Mouse (Mus musculus): ENCODE results near the gene Afap1.

The Afap1 gene

GRCm38 (mm10) chr5:35974265-35974664 lies 81.1 kb downstream of the Afap1 start:
- no peak for DNase-seq (ENCODE audit: low spot score)

- peak; percentile 69 for DNase-seq (ENCODE audit: low spot score)
Measured at GRCm38 (mm10) chr5:35975681-35976080, 82.6 kb downstream of the Afap1 start.

GRCm38 (mm10) chr5:35980542-35980941 lies 87.4 kb downstream of the Afap1 start:
- DNase-seq (ENCODE audit: low spot score): no peak

- DNase-seq (ENCODE audit: low spot score): no peak
Measured at GRCm38 (mm10) chr5:35981341-35981740, 88.2 kb downstream of the Afap1 start.

DNA sequence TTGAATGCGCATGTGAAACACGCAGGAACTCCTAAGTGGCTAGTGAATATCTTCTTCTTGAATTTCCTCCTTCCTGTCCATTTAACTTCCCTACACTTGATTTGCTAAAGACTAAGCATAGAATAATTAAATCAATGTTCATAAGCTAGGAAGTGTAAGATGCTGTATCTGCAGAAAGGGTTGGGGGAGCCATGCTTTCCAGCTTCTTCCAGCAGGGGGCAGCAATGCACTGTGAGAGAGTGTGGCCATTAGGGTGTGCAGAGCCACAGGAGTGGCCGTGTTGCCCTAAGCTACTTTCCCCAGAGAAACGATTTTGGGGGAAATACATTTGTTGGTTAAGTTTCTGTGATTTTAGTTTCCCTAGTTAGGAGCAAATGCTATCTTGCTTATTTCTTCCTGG lies 88.9 kb downstream of the Afap1 start:
- DNase-seq (ENCODE audit: low spot score): peak; percentile 80

- no peak for DNase-seq (ENCODE audit: low spot score)
Measured at GRCm38 (mm10) chr5:35985611-35986010, 92.5 kb downstream of the Afap1 start.

DNA sequence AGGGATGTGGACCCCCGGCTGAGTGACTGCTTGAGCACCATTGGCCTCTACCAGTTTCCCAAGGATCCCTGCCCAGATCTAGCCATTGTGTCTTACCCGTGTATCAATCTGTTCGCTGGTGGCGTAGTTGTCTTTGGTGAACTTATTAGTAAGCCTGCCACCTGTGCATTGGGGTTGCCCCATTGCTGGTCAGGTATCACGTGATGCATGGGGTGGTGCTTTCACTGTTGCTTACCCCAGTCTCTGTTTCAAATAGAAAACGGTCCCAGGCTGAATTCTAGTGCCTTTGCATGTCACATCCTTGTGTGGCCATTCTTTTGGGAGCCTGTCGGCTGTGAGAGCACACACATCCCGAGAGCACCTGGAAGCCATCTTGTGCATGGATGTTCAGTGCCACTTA lies 95.0 kb downstream of the Afap1 start:
- DNase-seq (ENCODE audit: low spot score): no peak

DNA sequence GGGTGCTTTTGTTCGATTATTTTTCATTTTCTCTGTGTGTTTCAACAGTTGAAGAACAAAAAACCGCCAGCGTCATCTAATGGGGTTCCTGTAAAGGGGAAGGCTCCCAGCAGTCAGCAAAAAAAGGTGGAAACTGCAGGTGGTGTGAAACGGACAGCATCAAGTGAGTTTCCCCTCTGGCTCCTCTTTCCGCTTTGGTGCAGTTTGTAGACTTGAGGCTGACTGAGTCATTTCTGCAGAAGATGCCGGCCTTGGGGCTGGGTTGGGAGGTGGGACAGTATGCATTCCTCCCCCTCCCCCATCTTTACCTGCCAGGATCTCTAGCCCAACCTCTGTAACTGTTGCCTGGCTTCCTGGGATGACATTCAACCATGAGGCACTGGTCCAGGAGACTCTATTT lies 96.4 kb downstream of the Afap1 start:
- DNase-seq (ENCODE audit: low spot score): no peak

- no peak for DNase-seq (ENCODE audit: low spot score)
Measured at GRCm38 (mm10) chr5:35989986-35990735, 97.0 kb downstream of the Afap1 start.

- DNase-seq (ENCODE audit: low spot score): no peak
Measured at GRCm38 (mm10) chr5:36003797-36004196, 110.7 kb downstream of the Afap1 start.

DNA sequence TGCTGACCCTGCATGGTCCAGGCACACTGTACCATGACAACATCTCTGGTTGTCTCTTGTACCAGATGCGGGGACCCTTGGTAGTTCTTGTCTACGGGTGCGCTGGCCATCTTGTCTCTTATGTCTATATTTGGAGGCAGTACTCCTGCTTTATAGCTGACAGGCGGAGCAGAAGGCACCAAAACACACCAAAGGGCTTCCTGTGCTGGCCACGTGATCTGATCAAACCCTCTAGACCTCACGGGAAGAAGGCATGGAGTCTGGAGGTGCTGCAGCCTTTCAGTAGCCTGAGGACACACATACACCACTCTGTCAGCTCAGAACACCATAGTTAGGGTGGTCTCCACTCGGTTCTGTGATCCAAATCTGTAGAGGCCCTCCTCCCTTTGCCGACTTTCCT lies 113.0 kb downstream of the Afap1 start:
- no peak for DNase-seq (ENCODE audit: low spot score)

DNA sequence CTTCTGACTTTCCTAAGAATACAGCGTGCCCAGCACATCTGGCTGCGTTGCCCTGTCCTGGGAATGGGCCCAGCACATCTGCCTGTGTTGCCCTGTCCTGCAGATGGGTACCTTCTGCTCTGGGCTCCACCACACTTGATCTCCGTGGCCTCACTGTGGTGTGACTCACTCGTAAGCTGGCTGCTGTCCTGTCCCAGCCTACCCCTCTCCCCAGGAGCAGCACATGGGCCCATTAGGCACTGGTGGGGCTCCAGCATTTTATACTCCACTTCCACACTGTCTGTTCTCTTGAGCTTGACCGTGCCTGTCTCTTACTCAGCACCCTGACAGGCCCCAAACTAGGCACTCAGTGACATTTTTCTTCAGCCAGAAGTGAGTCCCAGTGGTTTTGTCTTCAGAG lies 113.5 kb downstream of the Afap1 start:
- no peak for DNase-seq (ENCODE audit: low spot score)

- no peak for DNase-seq (ENCODE audit: low spot score)
Measured at GRCm38 (mm10) chr5:36007649-36008048, 114.5 kb downstream of the Afap1 start.

- no peak for DNase-seq (ENCODE audit: low spot score)
Measured at GRCm38 (mm10) chr5:36009405-36009804, 116.3 kb downstream of the Afap1 start.

DNA sequence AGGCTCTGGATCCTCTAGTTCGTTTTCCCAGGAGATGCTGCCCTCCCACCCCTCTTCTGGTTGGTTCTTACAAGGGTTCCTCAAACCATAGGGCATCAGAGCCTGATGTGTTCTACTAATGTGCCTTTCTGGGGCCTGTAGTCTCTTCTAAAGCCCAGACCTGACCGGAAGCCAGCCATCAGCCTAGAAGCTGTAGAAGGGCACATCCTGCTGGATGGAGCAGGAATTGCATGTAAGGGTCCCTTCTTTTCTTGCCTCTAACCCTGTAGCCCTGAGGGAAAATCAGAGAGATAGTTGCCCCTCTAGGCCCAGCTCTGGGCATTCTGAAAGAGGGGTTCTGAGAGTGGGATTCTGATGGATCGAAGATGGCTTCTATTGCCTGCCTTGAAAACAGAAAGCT lies 125.2 kb downstream of the Afap1 start:
- DNase-seq (ENCODE audit: low spot score): no peak

- DNase-seq (ENCODE audit: low spot score): no peak
Measured at GRCm38 (mm10) chr5:36021091-36021490, 128.0 kb downstream of the Afap1 start.

GRCm38 (mm10) chr5:36022361-36022760 lies 129.2 kb downstream of the Afap1 start:
- DNase-seq (ENCODE audit: low spot score): no peak

GRCm38 (mm10) chr5:36024003-36024685 lies 131.0 kb downstream of the Afap1 start:
- DNase-seq (ENCODE audit: low spot score): no peak

DNA sequence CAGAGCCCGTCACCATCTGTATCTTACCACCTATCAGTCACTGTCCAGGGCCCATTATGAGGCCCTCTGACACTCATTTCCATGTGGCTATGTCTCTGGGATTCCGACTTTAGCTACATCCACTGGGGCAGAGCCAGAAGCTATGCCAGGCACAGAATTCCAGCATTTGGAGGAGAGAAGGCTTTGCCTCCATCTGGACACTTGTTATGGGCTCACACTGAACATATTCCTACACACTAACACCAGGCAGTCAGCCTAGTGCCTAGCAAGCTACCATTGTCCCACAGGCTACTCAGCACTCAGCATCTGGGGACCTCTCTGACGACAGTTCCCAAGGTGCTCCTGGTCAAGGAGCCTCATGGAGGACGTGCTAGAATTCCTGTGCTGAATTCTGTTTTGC lies 132.0 kb downstream of the Afap1 start:
- no peak for DNase-seq (ENCODE audit: low spot score)

DNA sequence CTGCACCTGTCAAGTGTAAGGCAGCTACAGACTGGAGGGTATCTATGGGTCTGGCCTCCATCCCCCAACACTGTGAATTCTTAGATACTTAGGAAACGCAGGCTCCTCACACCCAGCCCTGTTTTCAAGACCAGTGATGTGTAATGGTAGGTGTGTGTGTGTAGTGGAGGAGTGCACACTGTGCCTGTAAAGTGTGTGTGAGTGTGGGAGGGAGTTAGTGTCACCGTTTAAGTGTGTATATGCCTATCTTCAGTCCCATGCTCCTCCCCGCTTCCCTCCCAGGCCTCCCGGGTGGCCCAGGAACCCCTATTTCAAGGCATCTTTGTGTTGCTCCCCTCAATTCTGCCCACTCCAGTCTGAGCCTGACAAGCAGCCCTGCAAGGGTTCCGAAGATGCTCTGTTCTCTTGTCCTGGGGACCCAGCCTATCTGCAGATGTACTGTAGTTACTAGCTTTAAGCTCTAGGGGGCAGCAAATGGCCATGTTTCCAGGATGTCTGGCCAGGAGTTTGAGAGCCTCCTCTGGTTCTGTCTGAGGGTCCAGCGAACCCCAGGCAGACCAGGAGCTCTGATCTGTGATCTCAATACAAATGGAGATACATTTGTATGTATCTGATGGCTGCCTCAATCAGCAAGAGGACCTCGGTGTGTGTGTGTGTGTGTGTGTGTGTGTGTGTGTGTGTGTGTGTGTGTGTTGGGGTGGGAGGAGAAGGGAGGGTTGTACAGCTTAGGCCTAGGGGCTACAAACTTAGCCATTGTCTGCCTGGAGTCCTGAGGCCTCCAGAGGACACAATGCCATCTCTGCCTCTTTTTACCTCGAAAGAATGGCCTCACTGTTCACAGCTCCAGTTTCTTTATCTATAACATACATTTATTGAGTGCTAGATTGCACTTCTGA lies 140.7 kb downstream of the Afap1 start:
- DNase-seq (ENCODE audit: low spot score): peak; percentile 43

GRCm38 (mm10) chr5:36039596-36039995 lies 146.5 kb downstream of the Afap1 start:
- DNase-seq (ENCODE audit: low spot score): no peak

GRCm38 (mm10) chr5:36040398-36041235 lies 147.5 kb downstream of the Afap1 start:
- DNase-seq (ENCODE audit: low spot score): peak; percentile 38
